ENCODE assay signal across 12 mouse cellular contexts in genomic region chr8:84783198-84783918, GRCm38 (mm10). TPM values are rescaled to one million over a fixed set of nuclear protein-coding genes. Genes with fewer than 3 reads are reported as not detected.
DNase-seq lines count a peak whose midpoint lies in the region; ATAC-seq and TF ChIP-seq lines count a peak whose summit lies in the region.
"Had no signal": no experiment of that assay in that cellular context is flagged by ENCODE, and none has a peak within 500 bp of the region (broad histone marks: within the 10 kb centered on the region; RNA-seq: fewer than 3 reads in every experiment).

No protein-coding gene starts in this region.

- H3K9ac ChIP-seq in hindbrain, postnatal 0 days (replicated peaks; ENCODE audit: low read length): peak overlapping the region; percentile 50; the same call in 1 of the 2 replicates
- H3K9ac ChIP-seq: heart, embryonic 15.5 days; lung, embryonic 15.5 days had no signal

- H3K4me1 ChIP-seq in embryonic facial prominence, embryonic 10.5 days: peaks cover 13% of the 10 kb centered on the region
- H3K4me1 ChIP-seq in hindbrain, postnatal 0 days (ENCODE audit: insufficient read depth, low read length): peaks cover 51% of the 10 kb centered on the region

- peaks cover 100% of the 10 kb centered on the region for H3K27me3 ChIP-seq in embryonic facial prominence, embryonic 10.5 days (replicated peaks; ENCODE audit: low read depth, poor library complexity, severe bottlenecking)
- peaks cover 13% of the 10 kb centered on the region for H3K27me3 ChIP-seq in hindbrain, postnatal 0 days (ENCODE audit: insufficient read depth, low read length)

- H3K4me3 ChIP-seq in left cerebral cortex, adult 2 months: no peak overlapping the region
- no peak overlapping the region for H3K4me3 ChIP-seq in embryonic facial prominence, embryonic 10.5 days
- no peak overlapping the region for H3K4me3 ChIP-seq in hindbrain, postnatal 0 days (ENCODE audit: low read length)

- intact Hi-C loops in left cerebral cortex, adult 2 months (cut with DNase I): no loop called here
- intact Hi-C loops in left cerebral cortex, postnatal 25 days (cut with DNase I): no loop called here

- peak overlapping the region; percentile 53 for H3K4me2 ChIP-seq in hindbrain, postnatal 0 days (ENCODE audit: low read depth, low read length)

- peak overlapping the region; percentile 96 for H3K27ac ChIP-seq in left cerebral cortex, adult 2 months
- no peak overlapping the region for H3K27ac ChIP-seq in embryonic facial prominence, embryonic 10.5 days (replicated peaks)
- peak overlapping the region; percentile 90 for H3K27ac ChIP-seq in hindbrain, postnatal 0 days
- H3K27ac ChIP-seq: heart, embryonic 15.5 days; lung, embryonic 15.5 days had no signal

- 1% methylated on average over 11 of the region's 11 CpGs for WGBS in embryonic facial prominence, embryonic 10.5 days
- WGBS in hindbrain, postnatal 0 days: 26% methylated on average over 11 of the region's 11 CpGs

- no peaks in the 10 kb centered on the region for H3K9me3 ChIP-seq in embryonic facial prominence, embryonic 10.5 days
- H3K9me3 ChIP-seq in hindbrain, postnatal 0 days (ENCODE audit: low read length): no peaks in the 10 kb centered on the region
- H3K9me3 ChIP-seq: heart, embryonic 15.5 days; lung, embryonic 15.5 days had no signal

- H3K36me3 ChIP-seq in embryonic facial prominence, embryonic 10.5 days (replicated peaks): no peaks in the 10 kb centered on the region
- H3K36me3 ChIP-seq in hindbrain, postnatal 0 days (ENCODE audit: insufficient read depth, low read length): no peaks in the 10 kb centered on the region
- H3K36me3 ChIP-seq: heart, embryonic 15.5 days; lung, embryonic 15.5 days had no signal

- TF ChIP-seq CTCF in left cerebral cortex, adult 2 months (IDR thresholded peaks at IDR 0.05): no peak
- TF ChIP-seq CTCF in hindbrain, postnatal 0 days (IDR thresholded peaks at IDR 0.05; ENCODE audit: low read depth): no peak

- DNase-seq in embryo, embryonic 11 days: peak; percentile 12
- no peak for DNase-seq in embryo, embryonic 9.5 days (ENCODE audit: extremely low spot score)
- DNase-seq in left cerebral cortex, adult 2 months (ENCODE audit: extremely low spot score in 1 of 2, low spot score in 2 of 2): no peak
- no peak for DNase-seq in left cerebral cortex, postnatal 25 days (ENCODE audit: low spot score in 2 of 2)
- DNase-seq in embryonic facial prominence, embryonic 10.5 days (ENCODE audit: low spot score): peak; percentile 46
- no peak for DNase-seq in hindbrain, postnatal 0 days (ENCODE audit: low spot score)
- DNase-seq in urinary bladder, postnatal 25 days (ENCODE audit: low spot score): no peak
- DNase-seq in ovary, postnatal 36 days (ENCODE audit: low spot score): no peak
- DNase-seq: layer of hippocampus, postnatal 36 days; thymus, adult 2 months had no signal

- no peak for ATAC-seq in hindbrain, postnatal 0 days

RNA-seq across cellular contexts. Expression of gene Nfix, which starts 16.8 kb away (rescaled TPM):
- 100 to 1,000 TPM; 347 to 350 TPM for total RNA-seq in left cerebral cortex, adult 2 months (2021)
- total RNA-seq in left cerebral cortex, postnatal 25 days (2021): 100 to 1,000 TPM; 273 to 322 TPM
- polyA plus RNA-seq in embryonic facial prominence, embryonic 10.5 days (2016; fragmentation: Nextera tagmentation; extraction: Ambion mirVana): 0.29 and 0.77 TPM in 2 replicates
- 90.4 and 92.5 TPM in 2 replicates for total RNA-seq in hindbrain, postnatal 0 days (2014; rRNA removed)
- polyA plus RNA-seq in hindbrain, postnatal 0 days (2015; fragmentation: Nextera tagmentation; extraction: Ambion mirVana): 123 and 126 TPM in 2 replicates

RNA-seq across cellular contexts. Expression of gene Dand5, which starts 39.3 kb away (rescaled TPM):
- 10 to 100 TPM in 1 of 2 experiments, 1 to 10 TPM in 1; 9.7 to 11.1 TPM for total RNA-seq in left cerebral cortex, adult 2 months (2021)
- 1 to 10 TPM; 8.3 to 9.5 TPM for total RNA-seq in left cerebral cortex, postnatal 25 days (2021)
- 2.8 and 3.0 TPM in 2 replicates for polyA plus RNA-seq in embryonic facial prominence, embryonic 10.5 days (2016; fragmentation: Nextera tagmentation; extraction: Ambion mirVana)
- 6.6 and 7.2 TPM in 2 replicates for total RNA-seq in hindbrain, postnatal 0 days (2014; rRNA removed)
- polyA plus RNA-seq in hindbrain, postnatal 0 days (2015; fragmentation: Nextera tagmentation; extraction: Ambion mirVana): 12.3 and 12.5 TPM in 2 replicates

RNA-seq across cellular contexts. Expression of gene Gadd45gip1, which starts 48.0 kb away (rescaled TPM):
- total RNA-seq in left cerebral cortex, adult 2 months (2021): 10 to 100 TPM; 23.9 to 25.8 TPM
- total RNA-seq in left cerebral cortex, postnatal 25 days (2021): 10 to 100 TPM; 23.4 to 24.7 TPM
- polyA plus RNA-seq in embryonic facial prominence, embryonic 10.5 days (2016; fragmentation: Nextera tagmentation; extraction: Ambion mirVana): 45.2 and 47.3 TPM in 2 replicates
- 33.0 and 34.1 TPM in 2 replicates for total RNA-seq in hindbrain, postnatal 0 days (2014; rRNA removed)
- 43.4 and 45.3 TPM in 2 replicates for polyA plus RNA-seq in hindbrain, postnatal 0 days (2015; fragmentation: Nextera tagmentation; extraction: Ambion mirVana)

RNA-seq across cellular contexts. Expression of gene Rad23a, which starts 57.1 kb away (rescaled TPM):
- 10 to 100 TPM; 77.7 to 77.8 TPM for total RNA-seq in left cerebral cortex, adult 2 months (2021)
- 10 to 100 TPM; 67.8 to 73.7 TPM for total RNA-seq in left cerebral cortex, postnatal 25 days (2021)
- 112 and 122 TPM in 2 replicates for polyA plus RNA-seq in embryonic facial prominence, embryonic 10.5 days (2016; fragmentation: Nextera tagmentation; extraction: Ambion mirVana)
- total RNA-seq in hindbrain, postnatal 0 days (2014; rRNA removed): 62.5 and 68.1 TPM in 2 replicates
- 90.6 and 98.0 TPM in 2 replicates for polyA plus RNA-seq in hindbrain, postnatal 0 days (2015; fragmentation: Nextera tagmentation; extraction: Ambion mirVana)

Comparison
In these comparisons a context has a peak if more than half of its experiments do, and no peak if none do; other contexts are left out.
1. DNase-seq: peak in embryo, embryonic 11 days (single experiment) and embryonic facial prominence, embryonic 10.5 days (single experiment); none in embryo, embryonic 9.5 days (single experiment), left cerebral cortex, adult 2 months (0 of 2), left cerebral cortex, postnatal 25 days (0 of 2), hindbrain, postnatal 0 days (single experiment), urinary bladder, postnatal 25 days (single experiment) and ovary, postnatal 36 days (single experiment).